ENCODE assay signal across 20 mouse cellular contexts in genomic region chr3:114930336-114930735, GRCm38 (mm10). TPM values are rescaled to one million over a fixed set of nuclear protein-coding genes. Genes with fewer than 3 reads are reported as not detected.
"Had no signal": no experiment of that assay in that cellular context is flagged by ENCODE, and none has a peak within 500 bp of the region (broad histone marks: within the 10 kb centered on the region; RNA-seq: fewer than 3 reads in every experiment).

No protein-coding gene starts in this region.

- H3K4me1 ChIP-seq: kidney, embryonic 15.5 days; liver, embryonic 13.5 days; midbrain, embryonic 12.5 days; midbrain, embryonic 15.5 days had no signal

- ATAC-seq: lung, postnatal 0 days; midbrain, embryonic 15.5 days had no signal

- H3K27ac ChIP-seq: kidney, embryonic 15.5 days; left cerebral cortex, adult 2 months; liver, embryonic 13.5 days; macrophage; midbrain, embryonic 12.5 days; midbrain, embryonic 15.5 days had no signal

- H3K4me3 ChIP-seq: kidney, embryonic 15.5 days; left cerebral cortex, adult 2 months; liver, embryonic 13.5 days; midbrain, embryonic 12.5 days; midbrain, embryonic 15.5 days had no signal

- H3K36me3 ChIP-seq: kidney, embryonic 15.5 days; liver, embryonic 13.5 days; midbrain, embryonic 12.5 days; midbrain, embryonic 15.5 days had no signal

- H3K4me2 ChIP-seq: kidney, embryonic 15.5 days; liver, embryonic 13.5 days; lung, embryonic 14.5 days; midbrain, embryonic 12.5 days; midbrain, embryonic 15.5 days had no signal

- DNase-seq: kidney, adult 8-10 months; kidney, postnatal 10 days; kidney, postnatal 36 days; layer of hippocampus, postnatal 36 days; liver, embryonic 13.5 days; right cerebral cortex, adult 18-20 months; right cerebral cortex, postnatal 14 days; right cerebral cortex, postnatal 4 days; thymus, adult 18-20 months; thymus, postnatal 36 days had no signal

- H3K27me3 ChIP-seq: kidney, embryonic 15.5 days; liver, embryonic 13.5 days; midbrain, embryonic 12.5 days; midbrain, embryonic 15.5 days had no signal

RNA-seq across cellular contexts. Expression of gene Olfm3, which starts 26.5 kb away (rescaled TPM):
- total RNA-seq: megakaryocyte, adult 5-6 weeks had no signal
- polyA plus RNA-seq: limb, embryonic 11.5 days; liver, embryonic 13.5 days; lung, embryonic 14.5 days; lung, postnatal 0 days; macrophage; testis, adult 2 months had no signal
